Mouse (Mus musculus) lung, embryonic 14.5 days (tissue): ENCODE measurements around the gene Klk1. TPM values are rescaled to one million over a fixed set of nuclear protein-coding genes. Genes with fewer than 3 reads are reported as not detected.
A peak's percentile ranks its signal among the peaks of the same experiment; 100 is the strongest.

ENCODE experiments used
- ATAC-seq: fragments of 200-750 bp; cut with Nextera tagmentation; 2 replicates; pipeline ENCODE4 v1.8.0; 2017; ENCODE audit warnings: mild to moderate bottlenecking, moderate TSS enrichment, moderate library complexity; ENCODE audit not compliant: insufficient read depth
- DNase-seq: peaks from one replicate; pipeline ENCODE4 v3.0.0-alpha.2; 2015
- H3K27ac ChIP-seq: fragments of 300-500 bp; sonication (generic); 2 replicates; pipeline ENCODE4 v1.5.1; 2014; ENCODE audit warnings: low read depth, mild to moderate bottlenecking, moderate library complexity
- H3K27me3 ChIP-seq: fragments of 300-500 bp; sonication (generic); 2 replicates; pipeline ENCODE4 v1.6.1; 2014; ENCODE audit warnings: low read length, control low read depth; ENCODE audit not compliant: insufficient read depth
- H3K36me3 ChIP-seq: fragments of 300-500 bp; sonication (generic); 2 replicates; pipeline ENCODE4 v1.6.1; 2014; ENCODE audit warnings: control low read depth; ENCODE audit not compliant: insufficient read depth
- H3K4me1 ChIP-seq: fragments of 300-500 bp; sonication (generic); 2 replicates; pipeline ENCODE4 v1.6.1; 2014; ENCODE audit warnings: antibody characterized with exemption, control low read depth; ENCODE audit not compliant: insufficient read depth
- H3K4me2 ChIP-seq: fragments of 300-500 bp; sonication (generic); 2 replicates; pipeline ENCODE4 v1.6.1; 2014; ENCODE audit warnings: mild to moderate bottlenecking
- H3K4me3 ChIP-seq: fragments of 300-500 bp; sonication (generic); 2 replicates; pipeline ENCODE4 v1.5.1; 2014; ENCODE audit warnings: low read depth, low read length
- H3K9ac ChIP-seq: fragments of 300-500 bp; sonication (generic); 2 replicates; pipeline ENCODE4 v1.6.1; 2014
- H3K9me3 ChIP-seq: fragments of 300-500 bp; sonication (generic); 2 replicates; pipeline ENCODE4 v1.6.1; 2016; ENCODE audit warnings: low read depth, low read length, control low read depth
- CTCF ChIP-seq: IDR thresholded peaks from 2 replicates; pipeline ENCODE4 v1.5.1; 2016; ENCODE audit warnings: antibody characterized with exemption, low read depth
- whole genome bisulfite sequencing: fragments of 180-500 bp; shearing (Covaris S2); extraction: QIAGEN DNeasy Blood & Tissue Kit; methylation state at CpG from one replicate; pipeline ENCODE4 v1.1.7; 2014; 5-methylcytosine and 5-hydroxymethylcytosine counted together
- polyA plus RNA-seq: library from polyadenylated mRNA; unstranded; fragments of >200 nt; fragmentation: Nextera tagmentation; extraction: Ambion mirVana; gene quantifications from 2 replicates; pipeline ENCODE4 v1.2.1, GENCODE M21; 2014

The Klk1 gene
- polyA plus RNA-seq, 1 experiment from 2014 or later: 0.26 TPM

DNA sequence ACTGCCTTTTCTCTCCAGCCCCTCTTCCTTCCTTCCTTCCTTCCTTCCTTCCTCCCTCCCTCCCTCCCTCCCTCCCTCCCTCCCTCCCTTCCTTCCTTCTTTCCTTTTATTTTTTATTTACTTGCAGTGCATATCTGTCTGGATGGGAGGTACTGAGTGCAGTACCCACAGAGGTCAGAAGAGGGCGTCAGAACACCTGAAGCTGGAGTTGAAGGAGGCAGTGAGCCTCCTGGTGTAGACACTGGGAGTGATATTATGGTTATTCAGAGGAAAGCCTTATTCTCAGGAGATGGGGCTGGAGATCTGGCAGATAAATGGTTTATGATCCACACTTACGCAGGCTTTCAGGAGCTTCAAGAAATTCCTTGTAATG is 52.1 kb downstream of the Klk1 start:
- peak; percentile 46 for DNase-seq
- 0 out of 2 replicates have a peak, but pooled peaks cover 11% of the 10 kb centered on the region for H3K27me3 ChIP-seq
- TF ChIP-seq CTCF: peak; percentile 53

More for the DNA sequence above, 52.1 kb downstream of the Klk1 start:
- no peaks in the 10 kb centered on the region for H3K9me3 ChIP-seq
- H3K27ac ChIP-seq: no peak overlapping the region
- no peaks in the 10 kb centered on the region for H3K4me1 ChIP-seq
- no peaks in the 10 kb centered on the region for H3K36me3 ChIP-seq
- WGBS: 43% methylated on average over 2 of the region's 2 CpGs
- ATAC-seq: no peak
- H3K4me2 ChIP-seq: no peak overlapping the region
- H3K9ac ChIP-seq: no peak overlapping the region
- H3K4me3 ChIP-seq: no peak overlapping the region

Other genes starting within 250 kb of the Klk1 start
- gene Klk1b9, start 249.3 kb upstream of the Klk1 start, polyA plus RNA-seq: not detected in 2 replicates
- not detected in 2 replicates for gene Klk1b11, start 229.5 kb upstream of the Klk1 start, polyA plus RNA-seq
- not detected in 2 replicates for gene Klk1b26, start 213.2 kb upstream of the Klk1 start, polyA plus RNA-seq
- gene Klk1b27, start 173.1 kb upstream of the Klk1 start, polyA plus RNA-seq: not detected in 2 replicates
- gene Klk1b21, start 123.0 kb upstream of the Klk1 start, polyA plus RNA-seq: not detected in 2 replicates
- not detected in 2 replicates for gene Klk1b22, start 112.7 kb upstream of the Klk1 start, polyA plus RNA-seq
- not detected in 2 replicates for gene Klk1b16, start 88.6 kb upstream of the Klk1 start, polyA plus RNA-seq
- gene Klk1b24, start 37.1 kb upstream of the Klk1 start, polyA plus RNA-seq: not detected in 2 replicates
- gene Klk1b3, start 27.2 kb upstream of the Klk1 start, polyA plus RNA-seq: not detected in 2 replicates
- gene Klk1b4, start 17.9 kb upstream of the Klk1 start, polyA plus RNA-seq: not detected in 2 replicates
- not detected in 2 replicates for gene Klk1b5, start 9.4 kb upstream of the Klk1 start, polyA plus RNA-seq
- not detected in 2 replicates for gene Gm36864, start 10.8 kb downstream of the Klk1 start, polyA plus RNA-seq
- gene 1700028J19Rik, start 21.3 kb downstream of the Klk1 start, polyA plus RNA-seq: 0.96 and 1.5 TPM in 2 replicates
- 142 and 146 TPM in 2 replicates for gene 2410002F23Rik, start 21.4 kb downstream of the Klk1 start, polyA plus RNA-seq
- 0.11 TPM in 1 of 2 replicates, not detected in the other for gene Acp4, start 32.0 kb downstream of the Klk1 start, polyA plus RNA-seq
- not detected in 2 replicates for gene Gm15517, start 36.1 kb downstream of the Klk1 start, polyA plus RNA-seq
- 1.8 TPM in 2 replicates for gene Clec11a, start 81.5 kb downstream of the Klk1 start, polyA plus RNA-seq
- gene Shank1, start 84.9 kb downstream of the Klk1 start, polyA plus RNA-seq: 1.3 and 1.6 TPM in 2 replicates
- gene Syt3, start 158.7 kb downstream of the Klk1 start, polyA plus RNA-seq: 2.0 and 2.9 TPM in 2 replicates
- 0.71 and 1.2 TPM in 2 replicates for gene 1700008O03Rik, start 160.5 kb downstream of the Klk1 start, polyA plus RNA-seq
- gene Lrrc4b, start 203.7 kb downstream of the Klk1 start, polyA plus RNA-seq: 1.5 TPM in 2 replicates
- gene Aspdh, start 240.0 kb downstream of the Klk1 start, polyA plus RNA-seq: 0.28 TPM in 1 of 2 replicates, not detected in the other
- 82.7 and 87.6 TPM in 2 replicates for gene Josd2, start 242.6 kb downstream of the Klk1 start, polyA plus RNA-seq